Mouse (Mus musculus): ENCODE results near the gene Ubald2.

- TF ChIP-seq ZC3H11A (IDR thresholded peaks at IDR 0.05; ENCODE audit: borderline replicate concordance, low read depth, low read length) (no peak), ZNF384 (IDR thresholded peaks at IDR 0.05; ENCODE audit: low read depth, low read length) (no peak), HCFC1 (IDR thresholded peaks at IDR 0.05; ENCODE audit: borderline replicate concordance, insufficient read depth, low read length) (no peak), CHD2 (IDR thresholded peaks at IDR 0.05; ENCODE audit: low read depth, low read length) (no peak), MAFK (IDR thresholded peaks at IDR 0.05; ENCODE audit: insufficient read depth, low read depth, low read length) (no peak)
Observed at GRCm38 (mm10) chr11:116387086-116388071, 46.5 kb upstream of the Ubald2 start.
